In genomic region chr15:80800765-80801164, GRCm38 (mm10) we compare ENCODE assay signal across 9 mouse cellular contexts.
DNase-seq lines count a peak whose midpoint lies in the region; ATAC-seq lines count a peak whose summit lies in the region.
"Had no signal": no experiment of that assay in that cellular context is flagged by ENCODE, and none has a peak within 500 bp of the region (broad histone marks: within the 10 kb centered on the region; RNA-seq: fewer than 3 reads in every experiment).

No protein-coding gene starts in this region.

- peak; percentile 49 for ATAC-seq in CD4-positive, CD25-positive, alpha-beta regulatory T cell, adult 4 months
- no peak for ATAC-seq in forebrain, embryonic 15.5 days (replicated peaks)
- ATAC-seq in liver, embryonic 11.5 days (replicated peaks; ENCODE audit: low FRiP score) = no peak
- ATAC-seq: Patski had no signal

- no peaks in the 10 kb centered on the region for H3K9me3 ChIP-seq in forebrain, embryonic 15.5 days
- H3K9me3 ChIP-seq in liver, embryonic 11.5 days (ENCODE audit: control insufficient read depth, low read length) = no peaks in the 10 kb centered on the region

- no peaks in the 10 kb centered on the region for H3K27me3 ChIP-seq in forebrain, embryonic 15.5 days
- no peaks in the 10 kb centered on the region for H3K27me3 ChIP-seq in liver, embryonic 11.5 days (replicated peaks; ENCODE audit: control insufficient read depth, insufficient read depth, low read length)
- H3K27me3 ChIP-seq: Patski had no signal

- H3K4me3 ChIP-seq in forebrain, embryonic 15.5 days = peak overlapping the region; percentile 57
- H3K4me3 ChIP-seq in liver, embryonic 11.5 days (ENCODE audit: low read depth, low read length) = peak overlapping the region; percentile 68

- H3K4me2 ChIP-seq in forebrain, embryonic 15.5 days (replicated peaks) = peak overlapping the region; percentile 54
- H3K4me2 ChIP-seq in liver, embryonic 11.5 days = peak overlapping the region; percentile 67

- no peaks in the 10 kb centered on the region for H3K36me3 ChIP-seq in forebrain, embryonic 15.5 days
- no peaks in the 10 kb centered on the region for H3K36me3 ChIP-seq in liver, embryonic 11.5 days (ENCODE audit: control insufficient read depth, insufficient read depth, low read length)

- H3K27ac ChIP-seq in forebrain, embryonic 15.5 days (replicated peaks) = peak overlapping the region; percentile 25
- H3K27ac ChIP-seq in liver, embryonic 11.5 days (ENCODE audit: low read depth, low read length) = peak overlapping the region; percentile 73

- WGBS in forebrain, embryonic 15.5 days = 2% methylated on average over 4 of the region's 4 CpGs
- 10% methylated on average over 4 of the region's 4 CpGs for WGBS in liver, embryonic 11.5 days

- peak overlapping the region; percentile 72 for H3K9ac ChIP-seq in forebrain, embryonic 15.5 days (replicated peaks)
- peak overlapping the region; percentile 54 for H3K9ac ChIP-seq in liver, embryonic 11.5 days (ENCODE audit: low read depth, low read length)

- peak; percentile 11 to 17 for DNase-seq in heart, adult 9 months (ENCODE audit: low spot score in 2 of 2)
- DNase-seq in heart, adult 11 months = no peak
- DNase-seq in liver, embryonic 11.5 days (ENCODE audit: low spot score) = peak; percentile 33
- DNase-seq in right cerebral cortex, postnatal 4 days = no peak
- no peak for DNase-seq in urinary bladder, postnatal 14 days (ENCODE audit: low spot score)
- DNase-seq in thymus, postnatal 25 days = no peak

- peaks cover 41% of the 10 kb centered on the region for H3K4me1 ChIP-seq in forebrain, embryonic 15.5 days
- peaks cover 40% of the 10 kb centered on the region for H3K4me1 ChIP-seq in liver, embryonic 11.5 days (replicated peaks; ENCODE audit: control insufficient read depth, insufficient read depth, low read length)

Comparison
In these comparisons a context has a peak if more than half of its experiments do, and no peak if none do; other contexts are left out.
1. DNase-seq: peak in heart, adult 9 months (2 of 2) and liver, embryonic 11.5 days (single experiment); none in heart, adult 11 months (single experiment), right cerebral cortex, postnatal 4 days (single experiment), urinary bladder, postnatal 14 days (single experiment) and thymus, postnatal 25 days (single experiment).